Mouse (Mus musculus) right cerebral cortex, adult 2 months (tissue): ENCODE data around the gene Mettl27.

Experiments used
- DNase-seq, 2 experiments: peaks; one replicate each; pipeline ENCODE4 v3.0.0; 2021 to 2022; ENCODE audit warnings: low spot score in 2 of 2

Mettl27 gene

GRCm38 (mm10) chr5:134985633-134986297 lies 53.6 kb downstream of the Mettl27 start, which contains the start of gene Cldn3:
TSS of gene Cldn3 (plus strand) at chr5:134986214.
- DNase-seq, result no peak

DNA sequence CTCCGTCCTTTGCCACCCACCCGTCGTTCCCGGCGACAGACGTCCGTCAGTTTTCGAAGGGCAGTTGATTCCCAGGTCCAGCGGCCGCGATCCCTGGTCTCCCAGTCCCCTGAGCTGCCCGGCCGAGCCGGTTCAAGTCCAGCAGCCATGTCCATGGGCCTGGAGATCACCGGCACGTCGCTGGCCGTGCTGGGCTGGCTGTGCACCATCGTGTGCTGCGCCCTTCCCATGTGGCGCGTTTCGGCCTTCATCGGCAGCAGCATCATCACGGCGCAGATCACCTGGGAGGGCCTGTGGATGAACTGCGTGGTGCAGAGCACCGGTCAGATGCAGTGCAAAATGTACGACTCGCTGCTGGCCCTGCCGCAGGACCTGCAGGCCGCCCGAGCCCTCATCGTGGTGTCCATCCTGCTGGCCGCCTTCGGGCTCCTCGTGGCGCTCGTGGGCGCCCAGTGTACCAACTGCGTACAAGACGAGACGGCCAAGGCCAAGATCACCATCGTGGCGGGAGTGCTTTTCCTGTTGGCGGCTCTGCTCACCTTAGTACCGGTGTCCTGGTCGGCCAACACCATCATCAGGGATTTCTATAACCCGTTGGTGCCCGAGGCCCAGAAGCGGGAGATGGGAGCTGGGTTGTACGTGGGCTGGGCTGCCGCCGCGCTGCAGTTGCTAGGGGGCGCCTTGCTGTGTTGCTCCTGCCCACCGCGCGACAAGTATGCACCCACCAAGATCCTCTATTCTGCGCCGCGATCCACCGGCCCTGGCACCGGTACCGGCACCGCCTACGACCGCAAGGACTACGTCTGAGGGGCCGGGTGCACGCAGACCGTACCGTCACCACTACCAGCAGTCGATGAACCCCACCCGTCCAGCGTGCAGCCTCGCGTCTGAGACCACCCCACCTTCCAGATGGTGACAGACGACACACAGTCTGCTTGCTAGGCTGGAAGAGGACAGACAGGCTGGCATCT lies 54.4 kb downstream of the Mettl27 start:
- DNase-seq, result no peak

DNA sequence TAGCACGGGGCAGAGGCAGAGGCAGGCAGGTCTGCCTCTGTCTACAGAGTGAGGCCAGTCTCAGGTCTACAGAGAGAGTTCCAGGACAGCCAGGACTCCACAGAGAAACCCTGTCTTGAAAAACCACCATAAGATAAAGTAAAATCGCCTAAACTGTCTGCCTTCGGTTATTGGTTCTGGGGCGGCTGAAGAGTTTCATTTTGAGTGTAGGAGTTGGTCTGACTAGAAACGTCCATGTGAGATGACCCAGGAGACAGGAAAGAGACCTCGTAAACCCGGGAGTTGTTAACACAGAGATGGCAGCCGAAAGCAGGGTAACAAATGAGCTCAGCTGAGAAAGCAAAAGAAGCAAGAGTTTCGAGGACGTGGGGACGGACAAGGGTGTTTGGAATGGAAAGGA lies 57.0 kb downstream of the Mettl27 start:
- DNase-seq, result no peak

DNA sequence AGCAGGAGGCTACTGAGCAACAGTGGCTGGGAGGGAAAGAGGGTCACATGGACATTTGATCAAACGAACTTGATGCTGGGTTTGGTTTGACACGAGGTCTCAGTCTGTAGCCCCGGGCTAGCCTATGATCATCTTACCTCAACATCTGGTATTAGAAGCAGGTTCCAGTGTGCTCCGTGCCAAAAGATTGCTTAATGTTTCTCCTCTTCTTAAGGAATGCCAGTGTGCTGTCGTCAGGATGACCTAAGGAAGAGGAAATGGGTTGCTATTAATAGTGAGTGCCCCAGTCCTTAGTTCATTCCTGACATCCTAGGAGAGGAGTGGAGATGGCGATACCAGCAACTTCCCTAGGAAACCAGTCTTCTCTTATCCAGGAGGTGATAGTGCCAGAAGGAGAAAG lies 57.6 kb downstream of the Mettl27 start:
- no peak for DNase-seq
